Mouse (Mus musculus): Measurements from ENCODE around the gene Fbln5.

DNA sequence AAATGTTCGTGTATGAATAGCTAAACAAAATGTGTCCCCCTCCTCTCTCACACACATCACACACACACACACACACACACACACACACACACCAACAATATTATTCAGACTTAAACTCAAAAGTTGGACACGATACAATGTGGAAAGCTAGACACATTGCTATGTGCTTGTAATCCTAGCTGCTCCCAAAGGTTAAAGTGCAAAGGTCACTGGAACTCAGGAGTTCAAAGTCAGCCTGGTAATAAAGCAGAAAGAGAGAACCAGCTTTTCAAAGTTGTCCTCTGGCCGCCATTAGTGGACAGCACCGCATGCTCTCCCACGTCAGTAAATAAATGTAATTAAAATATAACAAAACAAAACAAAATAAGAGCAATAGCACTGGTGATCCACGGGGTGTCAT lies 3.1 kb downstream of the Fbln5 start:
- TF ChIP-seq CTCF (IDR thresholded peaks at IDR 0.05; ENCODE audit: extremely low read depth, insufficient read depth, insufficient read length, insufficient replicate concordance) (no peak), POLR2A (IDR thresholded peaks at IDR 0.05; ENCODE audit: low read depth, low read length) (no peak)
